14 mouse cellular contexts compared by ENCODE assay signal in genomic region chr11:96310183-96310938, GRCm38 (mm10). TPM values are rescaled to one million over a fixed set of nuclear protein-coding genes. Genes with fewer than 3 reads are reported as not detected.
DNase-seq lines count a peak whose midpoint lies in the region; ATAC-seq and TF ChIP-seq lines count a peak whose summit lies in the region.
"Had no signal": no experiment of that assay in that cellular context is flagged by ENCODE, and none has a peak within 500 bp of the region (broad histone marks: within the 10 kb centered on the region; RNA-seq: fewer than 3 reads in every experiment).

No protein-coding gene starts in this region.

- H3K4me3 ChIP-seq in lung, embryonic 14.5 days (ENCODE audit: low read depth, low read length) = peak overlapping the region; percentile 72
- H3K4me3 ChIP-seq in hindbrain, embryonic 14.5 days (replicated peaks; ENCODE audit: low read length) = peak overlapping the region; percentile 48
- peak overlapping the region; percentile 71 for H3K4me3 ChIP-seq in kidney, embryonic 16.5 days (ENCODE audit: low read length)
- H3K4me3 ChIP-seq in small intestine, adult 2 months (ENCODE audit: low read depth, low read length) = no peak overlapping the region
- H3K4me3 ChIP-seq in heart, embryonic 10.5 days = no peak overlapping the region
- H3K4me3 ChIP-seq: forebrain, embryonic 13.5 days had no signal

- DNase-seq in lung, embryonic 14.5 days = peak; percentile 55
- no peak for DNase-seq in lung, adult 18-20 months
- no peak for DNase-seq in hindbrain, embryonic 14.5 days (ENCODE audit: low spot score)
- DNase-seq in layer of hippocampus, postnatal 10 days (ENCODE audit: low spot score in 2 of 2) = no peak
- DNase-seq in heart, embryonic 10.5 days (ENCODE audit: low spot score) = no peak
- DNase-seq in adrenal gland, postnatal 4 days (ENCODE audit: low spot score in 2 of 2) = no peak
- DNase-seq: midbrain, embryonic 14.5 days had no signal

- H3K9ac ChIP-seq in lung, embryonic 14.5 days = peak overlapping the region; percentile 99
- H3K9ac ChIP-seq in hindbrain, embryonic 14.5 days = peak overlapping the region; percentile 97
- H3K9ac ChIP-seq in kidney, embryonic 16.5 days (replicated peaks; ENCODE audit: low read length) = peak overlapping the region; percentile 90
- H3K9ac ChIP-seq: forebrain, embryonic 13.5 days; liver, embryonic 14.5 days had no signal

- no peak for ATAC-seq in lung, embryonic 14.5 days (ENCODE audit: insufficient read depth)
- ATAC-seq in hindbrain, embryonic 14.5 days (ENCODE audit: low FRiP score) = no peak
- ATAC-seq in kidney, embryonic 16.5 days (ENCODE audit: low FRiP score, low TSS enrichment) = no peak
- ATAC-seq: forebrain, embryonic 13.5 days had no signal

- peak overlapping the region; percentile 84 for H3K4me2 ChIP-seq in lung, embryonic 14.5 days
- H3K4me2 ChIP-seq in hindbrain, embryonic 14.5 days (replicated peaks) = peak overlapping the region; percentile 77
- peak overlapping the region; percentile 90 for H3K4me2 ChIP-seq in kidney, embryonic 16.5 days (replicated peaks; ENCODE audit: low read depth, low read length)

- 15% methylated on average over 20 of the region's 20 CpGs for WGBS in lung, embryonic 14.5 days
- WGBS in hindbrain, embryonic 14.5 days = 4% methylated on average over 20 of the region's 20 CpGs
- WGBS in kidney, embryonic 16.5 days = 6% methylated on average over 20 of the region's 20 CpGs
- WGBS in small intestine, adult 2 months = 44% methylated on average over 20 of the region's 20 CpGs
- 8% methylated on average over 20 of the region's 20 CpGs for WGBS in heart, embryonic 10.5 days

- H3K9me3 ChIP-seq in lung, embryonic 14.5 days (ENCODE audit: low read depth, low read length) = no peaks in the 10 kb centered on the region
- no peaks in the 10 kb centered on the region for H3K9me3 ChIP-seq in hindbrain, embryonic 14.5 days (ENCODE audit: control insufficient read depth, low read length)
- no peaks in the 10 kb centered on the region for H3K9me3 ChIP-seq in kidney, embryonic 16.5 days (ENCODE audit: low read length)
- H3K9me3 ChIP-seq in heart, embryonic 10.5 days = no peaks in the 10 kb centered on the region
- H3K9me3 ChIP-seq: forebrain, embryonic 13.5 days had no signal

- peak overlapping the region; percentile 100 for H3K27ac ChIP-seq in lung, embryonic 14.5 days (ENCODE audit: low read depth)
- peak overlapping the region; percentile 99 for H3K27ac ChIP-seq in hindbrain, embryonic 14.5 days
- H3K27ac ChIP-seq in kidney, embryonic 16.5 days (ENCODE audit: low read length) = peak overlapping the region; percentile 99
- H3K27ac ChIP-seq in small intestine, adult 2 months (ENCODE audit: insufficient read depth, low read depth, low read length) = peak overlapping the region; percentile 50
- H3K27ac ChIP-seq in heart, embryonic 10.5 days = no peak overlapping the region
- H3K27ac ChIP-seq: forebrain, embryonic 13.5 days; liver, embryonic 14.5 days had no signal

- peaks cover 8% of the 10 kb centered on the region; the same call in 1 of the 2 replicates for H3K36me3 ChIP-seq in lung, embryonic 14.5 days (ENCODE audit: insufficient read depth)
- no peaks in the 10 kb centered on the region for H3K36me3 ChIP-seq in hindbrain, embryonic 14.5 days (replicated peaks; ENCODE audit: control insufficient read depth, insufficient read depth)
- H3K36me3 ChIP-seq in kidney, embryonic 16.5 days (ENCODE audit: insufficient read depth, low read length) = 0 out of 2 replicates have a peak, but pooled peaks cover 4% of the 10 kb centered on the region
- H3K36me3 ChIP-seq in small intestine, adult 2 months (ENCODE audit: control insufficient read depth, insufficient read depth, low read length) = no peaks in the 10 kb centered on the region
- H3K36me3 ChIP-seq in heart, embryonic 10.5 days = no peaks in the 10 kb centered on the region

- TF ChIP-seq CTCF in lung, embryonic 14.5 days (IDR thresholded peaks at IDR 0.05; ENCODE audit: low read depth) = no peak
- TF ChIP-seq CTCF in small intestine, adult 2 months (IDR thresholded peaks at IDR 0.05; ENCODE audit: extremely low read depth, insufficient read length, insufficient replicate concordance, low read depth, low read length) = no peak

- TF ChIP-seq POLR2A in small intestine, adult 2 months (IDR thresholded peaks at IDR 0.05; ENCODE audit: low read depth, low read length) = no peak

- peaks cover 53% of the 10 kb centered on the region for H3K27me3 ChIP-seq in lung, embryonic 14.5 days (ENCODE audit: insufficient read depth, low read length)
- H3K27me3 ChIP-seq in hindbrain, embryonic 14.5 days (ENCODE audit: control insufficient read depth, insufficient read depth, low read length) = peaks cover 98% of the 10 kb centered on the region
- H3K27me3 ChIP-seq in kidney, embryonic 16.5 days (ENCODE audit: insufficient read depth, low read length) = no peaks in the 10 kb centered on the region
- H3K27me3 ChIP-seq in small intestine, adult 2 months (ENCODE audit: control insufficient read depth, insufficient read depth, low read length) = peaks cover 32% of the 10 kb centered on the region
- H3K27me3 ChIP-seq in heart, embryonic 10.5 days (ENCODE audit: insufficient read depth, poor library complexity, severe bottlenecking) = peaks cover 100% of the 10 kb centered on the region

- H3K4me1 ChIP-seq in lung, embryonic 14.5 days (ENCODE audit: insufficient read depth) = 0 out of 2 replicates have a peak, but pooled peaks cover 2% of the 10 kb centered on the region
- no peaks in the 10 kb centered on the region; the same call in 1 of the 2 replicates for H3K4me1 ChIP-seq in hindbrain, embryonic 14.5 days (replicated peaks; ENCODE audit: control insufficient read depth, insufficient read depth, low read length)
- peaks cover 71% of the 10 kb centered on the region for H3K4me1 ChIP-seq in kidney, embryonic 16.5 days (ENCODE audit: insufficient read depth, low read length)
- H3K4me1 ChIP-seq in small intestine, adult 2 months (ENCODE audit: control insufficient read depth, insufficient read depth, insufficient read length, low read length) = no peaks in the 10 kb centered on the region; the same call in 1 of the 2 replicates
- H3K4me1 ChIP-seq in heart, embryonic 10.5 days = peaks cover 28% of the 10 kb centered on the region
- H3K4me1 ChIP-seq: forebrain, embryonic 13.5 days had no signal

RNA-seq across cellular contexts. Expression of gene Hoxb5, which starts 7.2 kb away (rescaled TPM):
- polyA plus RNA-seq in lung, embryonic 14.5 days (2014; fragmentation: Nextera tagmentation; extraction: Ambion mirVana) = 65.9 and 76.1 TPM in 2 replicates
- 140 and 157 TPM in 2 replicates for polyA plus RNA-seq in hindbrain, embryonic 14.5 days (2014; fragmentation: Nextera tagmentation; extraction: Ambion mirVana)
- polyA plus RNA-seq in kidney, embryonic 16.5 days (2015; fragmentation: Nextera tagmentation; extraction: Ambion mirVana) = 19.2 and 24.3 TPM in 2 replicates
- 1.8 and 3.2 TPM in 2 replicates for polyA plus RNA-seq in small intestine, adult 2 months (2012; rRNA removed)
- not detected for total RNA-seq in layer of hippocampus, postnatal 10 days (2021)
- polyA plus RNA-seq in heart, embryonic 10.5 days (2016; fragmentation: Nextera tagmentation; extraction: Ambion mirVana) = 1.0 and 5.2 TPM in 2 replicates
- total RNA-seq in adrenal gland, postnatal 4 days (2021) = 10 to 100 TPM; 26.5 to 27.8 TPM
- polyA plus RNA-seq: cortical plate, adult 2 months; forebrain, embryonic 13.5 days; inflammation-experienced regulatory T-cells, adult 6 months; midbrain, embryonic 14.5 days had no signal

RNA-seq across cellular contexts. Expression of gene Hoxb4, which starts 7.7 kb away (rescaled TPM):
- 3.8 and 3.9 TPM in 2 replicates for polyA plus RNA-seq in lung, embryonic 14.5 days (2014; fragmentation: Nextera tagmentation; extraction: Ambion mirVana)
- 4.0 and 5.4 TPM in 2 replicates for polyA plus RNA-seq in hindbrain, embryonic 14.5 days (2014; fragmentation: Nextera tagmentation; extraction: Ambion mirVana)
- 4.1 and 6.2 TPM in 2 replicates for polyA plus RNA-seq in kidney, embryonic 16.5 days (2015; fragmentation: Nextera tagmentation; extraction: Ambion mirVana)
- polyA plus RNA-seq in small intestine, adult 2 months (2012; rRNA removed) = 1.4 and 2.9 TPM in 2 replicates
- total RNA-seq in layer of hippocampus, postnatal 10 days (2021) = not detected
- 0.31 and 2.0 TPM in 2 replicates for polyA plus RNA-seq in heart, embryonic 10.5 days (2016; fragmentation: Nextera tagmentation; extraction: Ambion mirVana)
- total RNA-seq in adrenal gland, postnatal 4 days (2021) = 10 to 100 TPM; 19.8 to 22.0 TPM
- polyA plus RNA-seq: cortical plate, adult 2 months; forebrain, embryonic 13.5 days; midbrain, embryonic 14.5 days had no signal

RNA-seq across cellular contexts. Expression of gene Hoxb3, which starts 12.8 kb away (rescaled TPM):
- polyA plus RNA-seq in lung, embryonic 14.5 days (2014; fragmentation: Nextera tagmentation; extraction: Ambion mirVana) = 3.9 and 6.3 TPM in 2 replicates
- 12.8 and 17.2 TPM in 2 replicates for polyA plus RNA-seq in hindbrain, embryonic 14.5 days (2014; fragmentation: Nextera tagmentation; extraction: Ambion mirVana)
- polyA plus RNA-seq in kidney, embryonic 16.5 days (2015; fragmentation: Nextera tagmentation; extraction: Ambion mirVana) = 3.7 and 4.3 TPM in 2 replicates
- 3.5 and 5.5 TPM in 2 replicates for polyA plus RNA-seq in small intestine, adult 2 months (2012; rRNA removed)
- not detected for total RNA-seq in layer of hippocampus, postnatal 10 days (2021)
- polyA plus RNA-seq in heart, embryonic 10.5 days (2016; fragmentation: Nextera tagmentation; extraction: Ambion mirVana) = 0.42 and 1.8 TPM in 2 replicates
- total RNA-seq in adrenal gland, postnatal 4 days (2021) = 10 to 100 TPM; 40.5 to 44.5 TPM
- polyA plus RNA-seq: cortical plate, adult 2 months; forebrain, embryonic 13.5 days; midbrain, embryonic 14.5 days had no signal

RNA-seq across cellular contexts. Expression of gene Hoxb6, which starts 18.1 kb away (rescaled TPM):
- polyA plus RNA-seq in lung, embryonic 14.5 days (2014; fragmentation: Nextera tagmentation; extraction: Ambion mirVana) = 19.7 and 24.4 TPM in 2 replicates
- 71.4 and 90.1 TPM in 2 replicates for polyA plus RNA-seq in hindbrain, embryonic 14.5 days (2014; fragmentation: Nextera tagmentation; extraction: Ambion mirVana)
- polyA plus RNA-seq in kidney, embryonic 16.5 days (2015; fragmentation: Nextera tagmentation; extraction: Ambion mirVana) = 50.3 and 55.7 TPM in 2 replicates
- 1.0 and 8.3 TPM in 2 replicates for polyA plus RNA-seq in small intestine, adult 2 months (2012; rRNA removed)
- total RNA-seq in layer of hippocampus, postnatal 10 days (2021) = not detected
- polyA plus RNA-seq in heart, embryonic 10.5 days (2016; fragmentation: Nextera tagmentation; extraction: Ambion mirVana) = 0.42 and 2.2 TPM in 2 replicates
- 10 to 100 TPM; 43.6 to 47.9 TPM for total RNA-seq in adrenal gland, postnatal 4 days (2021)
- total RNA-seq: granulocyte monocyte progenitor cell, adult 5-6 weeks had no signal
- polyA plus RNA-seq: cortical plate, adult 2 months; forebrain, embryonic 13.5 days; inflammation-experienced regulatory T-cells, adult 6 months; midbrain, embryonic 14.5 days had no signal

RNA-seq across cellular contexts. Expression of gene Hoxb7, which starts 23.9 kb away (rescaled TPM):
- 2.1 and 3.5 TPM in 2 replicates for polyA plus RNA-seq in lung, embryonic 14.5 days (2014; fragmentation: Nextera tagmentation; extraction: Ambion mirVana)
- polyA plus RNA-seq in hindbrain, embryonic 14.5 days (2014; fragmentation: Nextera tagmentation; extraction: Ambion mirVana) = 40.8 and 45.6 TPM in 2 replicates
- 60.9 and 68.3 TPM in 2 replicates for polyA plus RNA-seq in kidney, embryonic 16.5 days (2015; fragmentation: Nextera tagmentation; extraction: Ambion mirVana)
- polyA plus RNA-seq in small intestine, adult 2 months (2012; rRNA removed) = 0.17 and 1.5 TPM in 2 replicates
- total RNA-seq in layer of hippocampus, postnatal 10 days (2021) = not detected
- 0.11 and 1.3 TPM in 2 replicates for polyA plus RNA-seq in heart, embryonic 10.5 days (2016; fragmentation: Nextera tagmentation; extraction: Ambion mirVana)
- total RNA-seq in adrenal gland, postnatal 4 days (2021) = 10 to 100 TPM; 39.4 to 49.8 TPM
- total RNA-seq: granulocyte monocyte progenitor cell, adult 5-6 weeks had no signal
- polyA plus RNA-seq: cortical plate, adult 2 months; forebrain, embryonic 13.5 days; inflammation-experienced regulatory T-cells, adult 6 months; midbrain, embryonic 14.5 days had no signal

Comparison
In these comparisons a context has a peak if more than half of its experiments do, and no peak if none do; other contexts are left out.
1. H3K4me3 ChIP-seq: peak in lung, embryonic 14.5 days (single experiment), hindbrain, embryonic 14.5 days (single experiment) and kidney, embryonic 16.5 days (single experiment); none in small intestine, adult 2 months (single experiment) and heart, embryonic 10.5 days (single experiment).
2. Peak in every context shown above with its lines, with median percentiles within 50 percentile points of each other: H3K4me2 ChIP-seq and H3K9ac ChIP-seq.